Mouse (Mus musculus) spleen, adult 2 months (tissue): ENCODE data around the gene Tanc1.

Experiments
- CTCF ChIP-seq: fragments of 200-500 bp; IDR thresholded peaks from 2 replicates; pipeline ENCODE4 v1.5.1; 2011; ENCODE audit warnings: mild to moderate bottlenecking, inconsistent platforms; ENCODE audit not compliant: insufficient read depth, insufficient read length, insufficient replicate concordance; ENCODE audit errors: extremely low read depth
- POLR2A ChIP-seq: fragments of 200-500 bp; IDR thresholded peaks from 2 replicates; pipeline ENCODE4 v1.6.1; 2011; ENCODE audit warnings: low read depth, low read length, inconsistent platforms

DNA sequence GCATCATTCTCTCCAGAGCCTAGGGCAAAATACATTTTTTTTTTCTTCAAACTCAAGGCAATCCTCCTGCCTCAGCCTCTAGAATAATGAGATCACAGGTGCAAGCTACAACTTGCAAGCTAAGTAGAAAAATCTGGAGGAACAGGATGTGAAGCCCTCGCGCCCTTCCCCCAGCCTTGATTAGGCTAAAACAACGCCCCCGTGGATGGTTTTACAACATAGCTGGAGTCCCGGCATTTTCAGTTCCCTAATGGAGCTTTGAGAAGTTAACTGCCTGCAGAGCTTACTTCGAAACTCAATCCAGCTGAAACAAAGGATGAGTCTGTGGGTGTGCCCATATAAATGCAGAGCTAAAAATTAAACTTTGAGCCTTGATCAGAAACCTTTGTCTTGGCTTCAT is 277.9 kb downstream of the Tanc1 start:
- no peak for TF ChIP-seq CTCF
- no peak for TF ChIP-seq POLR2A
